Mouse (Mus musculus): ENCODE measurements around the gene Fgfr2.

The Fgfr2 gene

DNA sequence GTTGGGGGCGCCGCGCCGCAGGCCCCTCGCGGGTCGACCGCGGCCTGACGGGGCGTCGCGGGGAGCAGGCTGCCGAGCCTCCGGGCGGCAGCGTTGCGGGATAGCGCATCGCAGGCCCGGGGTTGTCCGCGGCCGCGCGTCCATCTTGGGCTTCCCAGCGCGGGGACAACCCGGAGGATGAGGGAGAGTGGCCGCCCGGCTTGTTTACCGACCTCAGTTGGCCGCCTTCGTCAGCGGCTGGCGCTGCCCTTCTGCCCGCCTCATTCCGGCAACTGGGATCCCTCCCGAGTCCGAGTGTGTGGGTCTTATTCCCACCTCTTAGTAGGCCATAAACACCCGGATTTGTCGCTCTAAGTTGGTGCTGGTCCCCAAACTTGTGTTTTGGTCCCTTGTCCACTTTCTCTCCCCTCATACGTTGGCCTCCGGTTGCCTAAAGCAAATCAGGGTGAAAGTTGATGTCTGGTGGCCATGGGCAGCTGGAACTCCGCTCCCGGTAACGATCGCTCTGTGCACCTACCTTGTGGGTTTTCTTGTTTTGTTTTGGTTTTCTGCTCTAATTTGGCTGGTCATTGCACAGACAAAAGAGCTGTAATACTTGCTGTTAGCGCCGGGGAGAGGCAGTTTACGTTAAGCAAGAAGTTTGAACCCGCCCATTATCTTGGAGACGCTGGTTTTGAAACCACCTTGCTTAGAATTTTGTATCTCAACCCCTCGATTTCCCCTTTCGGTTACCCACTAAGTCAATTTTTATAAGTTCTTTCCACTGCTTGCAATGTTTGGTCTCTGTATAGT is 191.4 kb downstream of the Fgfr2 start:
- TF ChIP-seq GATA4 (IDR thresholded peaks at IDR 0.05; ENCODE audit: insufficient replicate concordance, low read length) = no peak

DNA sequence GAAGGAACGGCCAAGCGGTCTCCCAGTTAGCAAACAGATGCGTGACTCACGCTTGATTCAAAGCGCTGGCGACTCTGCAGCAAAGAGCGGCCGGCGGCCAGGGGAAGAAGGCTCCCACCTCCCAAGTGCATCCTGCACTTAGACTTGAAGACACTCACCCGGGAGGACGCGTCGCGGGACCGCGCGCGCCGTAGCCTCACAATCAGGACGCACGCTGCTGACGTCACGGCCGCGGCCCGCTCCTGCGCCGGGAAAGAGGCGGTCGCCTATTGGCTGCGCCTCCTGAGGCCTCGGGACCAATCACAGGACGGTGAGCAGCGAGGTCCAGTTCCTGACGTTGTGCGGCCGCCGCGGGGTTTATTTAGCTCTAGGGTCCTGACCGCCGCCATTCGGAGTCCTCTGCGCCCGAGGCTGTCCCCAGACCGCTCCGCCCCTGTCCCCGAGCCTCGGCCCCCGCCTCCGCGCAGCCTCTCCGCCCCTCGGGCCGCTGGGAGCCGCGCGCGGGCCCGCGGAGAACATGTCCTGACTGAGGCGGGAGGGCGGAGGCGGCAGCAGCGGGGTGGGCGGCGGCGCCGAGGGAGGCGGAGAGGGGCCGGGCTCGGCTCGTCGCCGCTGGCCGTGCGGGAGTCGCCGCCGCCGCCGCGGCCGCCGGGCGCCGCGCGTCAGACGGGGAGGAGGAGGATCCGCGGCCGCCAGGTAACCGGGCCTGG is 192.1 kb downstream of the Fgfr2 start, which contains the start of gene Zranb1:
Gene Zranb1, plus strand, starts transcription at position 293 of the 710 bp plus-strand sequence.
- peak; percentile 83; the same call in 1 of the 2 replicates for TF ChIP-seq GATA4 (IDR thresholded peaks at IDR 0.05; ENCODE audit: insufficient replicate concordance, low read length)

DNA sequence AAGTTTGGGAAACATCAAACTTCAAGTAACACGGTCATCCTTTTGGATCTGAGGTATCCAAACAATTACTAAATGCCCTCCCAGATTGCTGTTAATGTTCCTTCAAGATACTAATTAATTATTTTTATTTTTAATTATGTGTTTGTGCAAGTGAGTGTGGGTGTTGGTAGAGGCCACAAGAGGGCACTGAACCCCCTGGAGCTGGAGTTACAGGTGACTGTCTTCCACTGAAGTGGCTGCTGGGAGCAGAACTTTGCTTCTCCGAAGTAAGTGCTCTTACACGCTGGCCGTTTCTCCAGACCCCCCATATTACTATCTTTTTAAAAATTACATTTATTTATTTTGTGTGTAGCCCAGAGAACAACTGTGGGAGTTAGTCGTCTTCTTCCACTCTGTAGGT is 193.1 kb downstream of the Fgfr2 start:
- no peak for TF ChIP-seq GATA4 (IDR thresholded peaks at IDR 0.05; ENCODE audit: insufficient replicate concordance, low read length)

DNA sequence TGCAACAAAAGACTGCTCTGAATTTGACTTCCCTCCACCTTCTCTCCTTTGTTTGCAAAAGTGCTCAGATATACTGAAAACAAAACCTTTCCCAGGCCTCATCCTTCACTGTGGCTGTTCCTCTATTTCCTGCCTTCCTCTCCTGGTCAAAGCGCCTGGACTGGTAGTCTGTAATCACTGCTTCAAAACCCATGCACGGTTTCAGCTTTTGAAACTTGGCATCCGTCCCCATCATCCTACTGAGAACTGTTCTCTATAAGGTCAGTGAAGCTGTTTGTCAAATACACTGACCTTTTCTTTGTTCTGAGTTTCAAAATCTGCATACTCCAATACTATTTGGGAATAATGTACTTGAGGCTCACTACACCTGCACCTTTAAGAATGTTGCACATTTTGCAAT is 195.9 kb downstream of the Fgfr2 start:
- TF ChIP-seq GATA4 (IDR thresholded peaks at IDR 0.05; ENCODE audit: insufficient replicate concordance, low read length) = no peak

DNA sequence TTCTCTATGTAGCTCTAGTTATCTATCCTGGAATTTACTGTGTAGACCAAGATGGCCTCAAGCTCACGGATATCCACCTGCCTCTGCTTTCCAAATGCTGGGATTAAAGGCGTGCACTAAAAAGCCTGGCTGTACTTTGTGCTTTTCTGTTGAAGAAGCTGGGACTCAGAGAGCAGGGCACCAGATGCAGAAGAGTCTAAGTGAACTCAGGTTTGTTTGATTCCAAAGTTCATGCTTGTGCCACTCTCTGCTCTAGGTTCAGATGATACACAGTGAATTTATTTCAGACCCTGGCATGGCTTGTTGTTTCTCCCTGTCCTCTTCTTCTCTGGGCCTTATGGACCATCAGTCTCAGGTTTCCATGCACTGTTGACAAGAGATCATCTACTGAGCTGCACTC is 197.9 kb downstream of the Fgfr2 start:
- no peak for TF ChIP-seq GATA4 (IDR thresholded peaks at IDR 0.05; ENCODE audit: insufficient replicate concordance, low read length)

DNA sequence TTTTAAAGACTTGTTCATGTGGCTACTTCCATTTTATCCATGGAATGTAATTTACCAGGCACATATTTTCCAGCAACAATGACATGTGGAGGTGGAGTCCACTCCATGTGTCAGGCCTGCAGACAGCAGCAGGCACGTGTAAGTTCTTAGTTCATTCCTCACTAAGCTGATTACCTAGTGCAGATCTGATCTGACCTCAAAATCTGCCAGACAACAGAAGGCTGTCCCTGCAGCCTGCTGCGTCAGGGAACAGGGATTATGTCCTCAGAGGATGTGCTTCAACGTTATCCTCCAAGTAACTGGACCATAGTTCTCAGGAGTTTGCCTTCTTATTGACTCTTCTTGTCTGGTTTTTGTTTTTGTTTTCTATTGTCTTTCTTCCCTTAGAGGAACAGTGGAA is 201.2 kb downstream of the Fgfr2 start:
- TF ChIP-seq GATA4 (IDR thresholded peaks at IDR 0.05; ENCODE audit: insufficient replicate concordance, low read length) = no peak

DNA sequence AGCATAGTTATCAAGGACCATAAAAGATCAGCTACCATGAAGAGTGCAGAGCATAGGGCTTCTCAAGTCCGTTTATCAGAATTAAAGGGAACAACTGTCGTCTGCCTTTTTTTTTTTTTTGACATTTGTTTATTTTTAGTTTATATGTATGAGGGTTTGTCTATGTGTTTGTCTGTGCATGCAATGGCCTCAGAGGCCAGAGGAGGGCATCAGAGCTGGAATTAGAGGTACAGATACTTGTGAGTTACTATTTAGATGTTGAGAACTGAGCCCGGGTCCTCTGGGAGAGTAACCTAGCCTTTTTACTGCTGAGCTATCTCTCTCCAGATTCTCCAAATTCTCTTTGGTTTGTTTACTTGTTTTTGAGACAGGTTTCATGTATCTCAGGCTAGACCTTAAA is 219.4 kb downstream of the Fgfr2 start:
- TF ChIP-seq GATA4 (IDR thresholded peaks at IDR 0.05; ENCODE audit: insufficient replicate concordance, low read length) = no peak

DNA sequence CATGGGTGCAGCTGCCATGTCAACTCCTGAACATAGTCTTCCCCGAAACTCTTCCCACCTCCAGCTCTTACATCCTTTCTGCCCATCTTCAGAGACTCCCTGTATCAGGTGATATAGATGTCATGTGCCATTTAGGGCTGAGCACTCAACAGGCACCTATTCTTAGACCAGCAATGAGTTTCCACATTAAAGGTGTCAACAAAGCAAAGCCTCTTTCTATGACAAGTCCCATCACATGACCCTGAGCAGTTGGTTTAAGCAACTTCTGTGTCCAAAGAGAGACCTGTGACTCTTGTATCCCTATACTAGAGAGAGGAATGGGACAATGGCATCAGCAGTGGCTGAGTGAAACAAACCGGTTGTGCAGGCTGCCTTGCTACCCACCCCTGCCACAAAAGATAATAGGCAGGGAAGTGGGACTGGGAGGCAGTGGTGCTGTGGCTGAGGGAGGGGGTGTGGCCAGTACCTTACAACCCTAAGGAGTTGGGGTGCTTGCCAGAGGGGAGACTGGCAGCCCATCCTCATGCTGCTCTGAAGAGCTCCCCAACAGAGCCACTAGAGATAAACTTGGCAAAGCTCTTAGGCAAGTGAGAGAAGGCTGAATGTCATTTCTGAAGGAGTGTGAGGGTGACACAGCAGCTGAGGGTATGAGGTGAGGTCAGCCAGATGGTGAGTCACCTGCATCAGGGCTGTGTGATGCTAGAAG is 222.2 kb downstream of the Fgfr2 start:
- TF ChIP-seq GATA4 (IDR thresholded peaks at IDR 0.05; ENCODE audit: insufficient replicate concordance, low read length) = no peak

DNA sequence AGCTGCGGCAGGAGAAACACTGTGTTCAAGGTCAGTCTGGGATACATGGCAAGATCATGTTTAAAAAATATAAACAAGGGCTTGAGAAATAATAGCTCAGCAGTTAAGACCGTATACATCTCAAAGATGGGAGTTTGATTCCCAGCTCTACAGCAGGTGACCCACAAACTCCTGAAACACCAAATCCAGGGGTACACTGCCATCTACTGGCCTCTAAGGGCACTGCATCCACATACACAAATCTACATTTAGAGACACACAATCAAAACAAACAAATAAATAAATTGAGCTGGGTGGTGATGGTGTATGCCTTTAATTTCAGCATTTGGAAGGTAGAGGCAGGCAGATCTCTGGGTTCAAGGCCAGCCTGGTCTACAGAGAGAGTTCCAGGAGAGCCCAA is 224.9 kb downstream of the Fgfr2 start:
- TF ChIP-seq GATA4 (IDR thresholded peaks at IDR 0.05; ENCODE audit: insufficient replicate concordance, low read length) = no peak

DNA sequence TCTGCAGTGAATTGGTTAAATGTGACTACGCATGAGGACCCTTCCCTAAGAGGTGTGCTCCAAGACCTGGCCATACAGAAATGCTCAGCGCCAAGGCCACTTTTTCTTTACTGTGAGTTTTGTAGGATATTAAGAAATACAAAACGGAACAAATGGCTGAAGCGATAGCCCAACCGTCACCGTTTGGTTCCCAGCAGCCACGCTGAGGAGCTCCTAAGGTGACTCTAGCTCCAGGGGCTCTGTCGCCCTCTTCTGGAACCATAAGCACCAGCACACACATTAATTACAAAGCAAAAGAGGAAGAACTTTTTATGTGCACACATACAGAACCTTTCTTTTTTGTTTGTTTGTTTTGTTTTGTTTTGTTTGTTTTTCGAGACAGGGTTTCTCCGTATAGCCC is 225.9 kb downstream of the Fgfr2 start:
- TF ChIP-seq GATA4 (IDR thresholded peaks at IDR 0.05; ENCODE audit: insufficient replicate concordance, low read length) = no peak

DNA sequence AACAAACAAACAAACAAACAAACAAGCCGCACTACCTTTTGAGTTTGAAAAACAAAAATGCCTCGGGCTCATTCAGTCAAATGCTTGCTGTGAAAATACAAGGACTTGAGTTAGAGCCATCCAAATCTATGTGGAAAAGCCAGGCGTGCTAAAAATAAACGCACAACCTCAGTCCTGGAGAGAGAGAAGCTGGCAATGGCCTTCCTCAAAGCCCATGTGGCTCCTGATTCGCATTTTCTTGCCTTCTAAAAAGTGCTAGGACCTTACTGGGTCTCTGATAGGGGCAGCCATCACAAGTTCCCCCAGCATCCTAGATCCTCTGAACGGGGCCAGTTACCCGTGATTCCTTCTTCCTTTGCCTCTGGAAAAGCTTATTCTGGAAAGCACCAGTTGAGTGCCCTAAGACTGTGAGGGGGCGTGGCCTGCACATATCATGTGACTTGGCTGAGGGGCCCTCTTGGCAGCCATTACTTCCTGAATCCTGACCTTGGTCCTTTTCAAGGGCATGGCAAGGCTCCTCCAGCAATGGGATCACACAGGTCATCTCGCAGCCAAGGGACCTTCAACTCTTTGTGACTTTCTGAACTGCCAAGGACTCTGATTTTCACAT is 226.8 kb downstream of the Fgfr2 start:
- TF ChIP-seq GATA4 (IDR thresholded peaks at IDR 0.05; ENCODE audit: insufficient replicate concordance, low read length) = no peak

DNA sequence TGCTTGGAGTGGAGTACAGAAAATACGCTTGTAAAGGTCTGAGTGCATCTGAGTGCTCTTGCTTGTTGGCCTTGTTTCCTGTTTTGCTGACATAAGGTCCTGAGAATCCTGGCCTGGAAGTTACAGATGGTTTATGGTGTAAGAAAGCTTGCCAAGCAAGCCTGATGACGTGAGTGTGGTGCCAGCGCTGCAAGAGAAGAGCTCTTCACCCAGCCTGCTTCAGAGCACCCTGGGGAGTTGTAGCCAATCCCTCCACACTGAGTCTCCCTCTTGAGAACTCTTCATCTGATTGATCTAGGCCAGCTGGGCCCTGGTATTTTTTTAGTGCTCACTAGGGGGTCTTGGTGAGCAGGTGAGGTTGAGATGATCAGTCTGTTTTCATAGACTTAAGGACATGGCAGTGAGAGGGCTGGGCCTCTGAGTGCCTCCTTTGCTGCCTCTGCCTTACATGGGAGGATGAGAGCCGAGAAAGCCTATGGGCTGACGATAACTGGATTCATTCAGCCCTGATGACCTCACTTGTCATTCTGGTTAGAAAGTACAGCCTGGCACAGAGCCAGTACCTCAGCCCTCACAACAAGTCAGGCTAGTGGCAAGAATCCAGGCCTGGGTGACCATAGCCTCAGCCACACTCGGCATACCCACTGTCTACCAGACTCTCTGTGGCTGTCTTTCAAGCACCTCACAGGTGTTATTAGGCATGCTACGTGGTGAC is 228.2 kb downstream of the Fgfr2 start:
- TF ChIP-seq GATA4 (IDR thresholded peaks at IDR 0.05; ENCODE audit: insufficient replicate concordance, low read length) = no peak

DNA sequence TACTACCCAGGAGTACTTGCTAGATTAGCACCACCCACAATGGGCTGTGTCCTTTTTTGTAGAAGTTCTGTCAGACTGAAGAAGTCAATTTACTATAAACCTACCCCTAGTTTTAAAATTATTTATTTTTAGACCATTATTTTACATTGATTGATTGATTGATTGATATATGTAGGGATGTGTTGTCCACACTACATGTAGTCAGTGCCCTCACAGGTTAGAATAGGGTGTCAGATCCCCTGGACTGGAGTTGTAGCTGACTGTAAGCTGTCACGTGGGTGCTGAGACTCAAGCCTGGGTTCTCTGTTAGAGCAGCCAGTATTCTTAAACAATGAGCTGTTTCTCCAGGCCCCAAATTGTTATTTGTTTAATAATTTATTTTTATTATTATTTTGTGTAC is 229.8 kb downstream of the Fgfr2 start:
- TF ChIP-seq GATA4 (IDR thresholded peaks at IDR 0.05; ENCODE audit: insufficient replicate concordance, low read length) = no peak

DNA sequence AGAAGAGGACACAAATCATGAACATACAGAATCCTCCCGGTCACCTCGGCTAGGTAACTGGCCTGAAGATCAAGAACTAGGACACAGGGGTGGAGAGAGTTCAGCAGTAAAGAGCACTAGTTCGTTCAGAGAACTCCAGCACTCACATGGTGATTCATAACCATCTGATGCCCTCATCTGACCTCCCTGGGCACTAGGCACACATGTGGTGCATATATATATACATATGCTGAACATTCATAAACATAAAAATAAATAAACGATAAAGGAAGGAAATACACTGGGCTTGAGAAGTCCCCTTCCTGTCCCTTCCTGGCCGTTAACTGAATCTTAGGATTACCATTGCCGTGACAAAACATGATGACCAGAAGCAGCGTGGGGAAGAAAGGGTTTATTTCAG is 230.3 kb downstream of the Fgfr2 start:
- no peak for TF ChIP-seq GATA4 (IDR thresholded peaks at IDR 0.05; ENCODE audit: insufficient replicate concordance, low read length)

DNA sequence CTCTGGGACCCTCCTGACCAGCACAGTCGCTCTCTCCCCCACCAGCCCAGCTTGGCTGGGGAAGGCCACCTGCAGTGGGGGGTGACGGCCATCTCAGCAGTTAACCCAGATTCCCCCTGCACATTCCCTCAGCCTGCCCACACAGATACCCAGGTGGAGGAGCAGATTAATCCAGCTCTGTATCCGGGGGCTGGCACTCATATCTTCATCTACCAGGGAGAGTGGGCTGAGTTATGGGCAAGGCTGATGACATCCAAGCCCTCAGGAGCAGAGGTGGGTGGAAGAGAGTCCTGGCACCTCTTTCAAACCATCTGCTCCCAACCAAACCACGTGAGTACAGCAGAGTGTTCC is 230.9 kb downstream of the Fgfr2 start:
- TF ChIP-seq GATA4 (IDR thresholded peaks at IDR 0.05; ENCODE audit: insufficient replicate concordance, low read length) = no peak
